Mouse (Mus musculus): ENCODE results near the gene 2510039O18Rik. TPM values are rescaled to one million over a fixed set of nuclear protein-coding genes. Genes with fewer than 3 reads are reported as not detected.
A peak's percentile ranks its signal among the peaks of the same experiment; 100 is the strongest.

The 2510039O18Rik gene
- 33.2 TPM in 2 replicates for polyA plus RNA-seq (2012; rRNA removed)

DNA sequence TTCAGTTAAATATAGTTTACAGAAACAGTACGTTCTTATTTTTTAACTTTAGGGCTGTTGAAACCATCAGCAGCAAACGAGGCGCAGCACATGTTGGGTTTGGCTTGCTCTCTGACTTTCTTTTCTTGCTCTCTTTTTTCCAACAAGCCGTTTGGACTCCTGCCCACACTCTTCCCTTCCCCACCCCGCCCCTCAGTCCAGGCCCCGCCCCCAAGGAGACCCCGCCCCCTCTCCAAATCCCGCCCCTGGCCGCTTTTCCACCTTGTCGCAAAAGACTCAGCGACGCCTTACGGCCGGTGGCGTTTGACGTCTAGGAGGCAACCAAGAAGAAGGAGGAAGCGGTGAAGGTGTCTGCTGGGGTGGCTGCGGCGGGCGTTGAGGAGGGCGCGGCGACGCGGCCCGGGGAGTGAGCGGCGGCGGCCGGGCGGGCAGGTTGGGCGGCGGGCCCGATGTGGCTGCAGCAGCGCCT lies at the start of gene 2510039O18Rik:
Gene 2510039O18Rik (plus strand): TSS at position 320 of the 469 bp plus-strand sequence.
- Histone ChIP-seq H3K4me1 (ENCODE audit: control insufficient read depth, insufficient read depth, low read length) (peaks cover 15% of the 10 kb centered on the region), H3K4me3 (ENCODE audit: insufficient read depth, low read length) (peak within 1 kb of the TSS; percentile 54), H3K27ac (ENCODE audit: insufficient read depth, low read length) (peak within 1 kb of the TSS; percentile 66)
- TF ChIP-seq CTCF (IDR thresholded peaks at IDR 0.05; ENCODE audit: extremely low read depth, insufficient read depth, low read length) (no peak), POLR2A (IDR thresholded peaks at IDR 0.05; ENCODE audit: extremely low read depth, insufficient read depth, low read length) (peak; percentile 80)

- peaks cover 4% of the 10 kb centered on the region for H3K4me1 ChIP-seq (ENCODE audit: control insufficient read depth, insufficient read depth, low read length)
- TF ChIP-seq CTCF (IDR thresholded peaks at IDR 0.05; ENCODE audit: extremely low read depth, insufficient read depth, low read length) (no peak), POLR2A (IDR thresholded peaks at IDR 0.05; ENCODE audit: extremely low read depth, insufficient read depth, low read length) (no peak)
- no peak overlapping the region for H3K4me3 ChIP-seq (ENCODE audit: insufficient read depth, low read length)
- no peak overlapping the region for H3K27ac ChIP-seq (ENCODE audit: insufficient read depth, low read length)
Observed at GRCm38 (mm10) chr4:147895815-147896330, 44.8 kb upstream of the 2510039O18Rik start.

GRCm38 (mm10) chr4:147896411-147896810 lies 44.3 kb upstream of the 2510039O18Rik start:
- no peak overlapping the region for H3K4me3 ChIP-seq (ENCODE audit: insufficient read depth, low read length)
- H3K27ac ChIP-seq (ENCODE audit: insufficient read depth, low read length) = no peak overlapping the region
- peaks cover 4% of the 10 kb centered on the region for H3K4me1 ChIP-seq (ENCODE audit: control insufficient read depth, insufficient read depth, low read length)
- no peak for TF ChIP-seq CTCF (IDR thresholded peaks at IDR 0.05; ENCODE audit: extremely low read depth, insufficient read depth, low read length)
- no peak for TF ChIP-seq POLR2A (IDR thresholded peaks at IDR 0.05; ENCODE audit: extremely low read depth, insufficient read depth, low read length)

DNA sequence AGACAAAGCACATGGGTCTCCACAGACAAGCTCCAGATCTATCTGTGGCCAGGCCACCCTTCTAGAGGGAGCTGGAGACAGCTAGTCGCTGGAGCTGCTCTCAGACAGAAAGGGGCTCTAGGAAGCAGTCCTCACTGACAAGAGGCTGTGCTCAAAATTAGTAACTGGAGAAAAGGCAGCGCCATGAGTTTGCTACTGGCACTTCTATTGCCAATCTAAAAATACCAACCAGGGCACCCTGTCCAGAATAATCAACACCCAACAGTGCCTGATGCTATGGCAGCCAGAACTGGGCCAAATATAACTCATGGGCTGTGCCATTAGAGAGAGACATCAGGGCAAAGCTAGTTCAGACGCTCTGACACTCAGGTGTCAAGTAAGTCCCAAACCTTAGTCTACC lies 43.3 kb upstream of the 2510039O18Rik start:
- Histone ChIP-seq H3K4me1 (ENCODE audit: control insufficient read depth, insufficient read depth, low read length) (peaks cover 4% of the 10 kb centered on the region), H3K27ac (ENCODE audit: insufficient read depth, low read length) (no peak overlapping the region), H3K4me3 (ENCODE audit: insufficient read depth, low read length) (no peak overlapping the region)
- TF ChIP-seq CTCF (IDR thresholded peaks at IDR 0.05; ENCODE audit: extremely low read depth, insufficient read depth, low read length) = no peak
- no peak for TF ChIP-seq POLR2A (IDR thresholded peaks at IDR 0.05; ENCODE audit: extremely low read depth, insufficient read depth, low read length)

DNA sequence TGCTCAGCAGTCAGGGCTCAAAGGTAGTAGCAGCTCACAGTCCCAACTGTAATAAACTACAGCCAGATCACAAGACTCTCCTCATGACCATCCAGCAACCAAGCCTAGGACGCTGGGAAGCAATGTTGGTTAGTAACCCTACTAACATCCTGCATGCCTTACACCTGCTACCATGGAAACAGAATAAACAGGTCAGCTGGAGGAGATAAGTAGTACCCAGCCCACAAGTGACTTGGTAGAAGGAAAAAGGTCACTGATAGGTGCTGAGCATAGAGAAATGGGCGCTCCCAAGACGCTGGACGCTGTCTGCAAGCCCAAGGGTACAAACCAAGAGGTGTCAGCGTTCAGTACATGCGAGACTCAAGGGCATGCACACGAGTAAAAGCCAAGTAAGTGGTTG lies 40.2 kb upstream of the 2510039O18Rik start:
- peaks cover 13% of the 10 kb centered on the region for H3K4me1 ChIP-seq (ENCODE audit: control insufficient read depth, insufficient read depth, low read length)
- no peak overlapping the region for H3K4me3 ChIP-seq (ENCODE audit: insufficient read depth, low read length)
- no peak overlapping the region for H3K27ac ChIP-seq (ENCODE audit: insufficient read depth, low read length)
- TF ChIP-seq CTCF (IDR thresholded peaks at IDR 0.05; ENCODE audit: extremely low read depth, insufficient read depth, low read length) = no peak

DNA sequence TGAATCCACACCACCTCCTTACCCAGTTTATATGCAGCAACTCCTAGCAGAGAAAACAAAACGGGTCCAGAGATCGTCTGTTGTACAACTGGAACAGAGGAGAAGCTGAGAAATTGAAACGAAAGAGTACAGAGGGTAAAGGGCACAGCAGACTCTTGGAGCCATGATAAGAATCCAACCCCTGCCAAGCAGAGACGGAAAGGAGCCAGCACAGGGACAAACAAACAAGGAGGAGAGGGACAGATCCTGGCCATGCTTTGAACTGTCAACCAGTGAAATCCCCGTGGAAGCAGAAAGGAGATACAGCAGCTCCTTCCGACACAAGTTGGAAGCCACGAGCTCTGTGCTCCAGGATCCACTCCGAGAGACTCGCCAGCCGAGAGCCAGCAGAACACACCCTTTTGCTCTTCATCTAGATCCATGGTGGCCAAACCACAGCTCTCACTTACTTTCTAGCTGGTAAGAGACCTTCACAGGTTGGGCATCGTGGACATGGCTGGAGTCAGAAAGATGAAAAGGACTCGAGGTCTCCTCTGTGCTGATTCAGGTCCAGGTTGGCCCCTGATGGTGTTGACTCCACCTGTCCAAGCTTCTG lies 37.7 kb upstream of the 2510039O18Rik start:
- no peak for TF ChIP-seq POLR2A (IDR thresholded peaks at IDR 0.05; ENCODE audit: extremely low read depth, insufficient read depth, low read length)
- no peak for TF ChIP-seq CTCF (IDR thresholded peaks at IDR 0.05; ENCODE audit: extremely low read depth, insufficient read depth, low read length)
- Histone ChIP-seq H3K4me1 (ENCODE audit: control insufficient read depth, insufficient read depth, low read length) (peaks cover 9% of the 10 kb centered on the region; the same call in 1 of the 2 replicates), H3K4me3 (ENCODE audit: insufficient read depth, low read length) (peak overlapping the region; percentile 67; the same call in 1 of the 2 replicates), H3K27ac (ENCODE audit: insufficient read depth, low read length) (no peak overlapping the region)

GRCm38 (mm10) chr4:147903601-147904000 lies 37.1 kb upstream of the 2510039O18Rik start:
- Histone ChIP-seq H3K27ac (ENCODE audit: insufficient read depth, low read length) (no peak overlapping the region), H3K4me3 (ENCODE audit: insufficient read depth, low read length) (peak overlapping the region; percentile 67), H3K4me1 (ENCODE audit: control insufficient read depth, insufficient read depth, low read length) (peaks cover 9% of the 10 kb centered on the region; the same call in 1 of the 2 replicates)
- TF ChIP-seq POLR2A (IDR thresholded peaks at IDR 0.05; ENCODE audit: extremely low read depth, insufficient read depth, low read length) (no peak), CTCF (IDR thresholded peaks at IDR 0.05; ENCODE audit: extremely low read depth, insufficient read depth, low read length) (no peak)

DNA sequence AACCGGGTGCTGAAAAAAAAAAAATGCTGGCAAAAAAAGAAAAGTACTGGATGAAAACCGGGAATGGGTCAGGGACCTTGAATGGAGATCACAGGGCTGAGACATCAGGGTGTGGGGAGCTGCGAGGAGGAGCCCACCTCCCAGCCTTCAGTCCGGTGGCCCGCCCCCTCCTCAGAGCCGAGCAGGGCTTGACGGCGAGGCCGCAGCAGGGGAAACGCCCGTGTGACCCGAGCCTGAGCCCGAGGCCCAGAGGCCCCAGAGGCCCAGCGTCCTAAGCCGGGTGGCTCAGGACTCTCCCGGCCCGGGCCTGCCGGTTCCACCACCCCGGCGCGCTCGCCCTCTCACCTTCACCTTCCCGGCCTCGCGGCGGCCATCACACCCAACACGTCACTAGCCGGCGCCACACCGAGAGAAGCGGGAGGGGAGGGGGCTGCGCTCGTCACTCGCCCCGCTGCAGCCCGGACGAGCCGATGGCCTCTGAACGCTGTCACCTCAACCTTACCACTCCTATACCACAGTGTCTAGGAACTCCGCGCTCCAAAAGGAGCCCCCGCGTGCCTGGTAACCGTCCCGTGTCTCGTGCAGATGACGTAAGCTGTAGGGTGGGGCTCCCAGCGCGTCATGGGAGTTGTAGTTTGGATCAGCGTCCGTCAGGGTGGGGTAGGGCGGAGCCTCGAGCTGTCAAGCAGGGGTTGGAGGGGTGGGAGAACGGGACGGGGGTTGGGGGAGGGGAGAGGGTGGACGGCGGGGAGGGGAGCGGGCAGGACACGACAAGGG lies 36.2 kb upstream of the 2510039O18Rik start, which contains the start of gene Mfn2:
Gene Mfn2 (minus strand): TSS at position 392 of the 777 bp plus-strand sequence.
- H3K4me1 ChIP-seq (ENCODE audit: control insufficient read depth, insufficient read depth, low read length) = peaks cover 9% of the 10 kb centered on the region; the same call in 1 of the 2 replicates
- H3K4me3 ChIP-seq (ENCODE audit: insufficient read depth, low read length) = peak within 1 kb of the TSS; percentile 67

GRCm38 (mm10) chr4:147905090-147905659 lies 35.5 kb upstream of the 2510039O18Rik start:
- peak overlapping the region; percentile 67 for H3K4me3 ChIP-seq (ENCODE audit: insufficient read depth, low read length)
- peaks cover 9% of the 10 kb centered on the region; the same call in 1 of the 2 replicates for H3K4me1 ChIP-seq (ENCODE audit: control insufficient read depth, insufficient read depth, low read length)
- no peak overlapping the region for H3K27ac ChIP-seq (ENCODE audit: insufficient read depth, low read length)
- TF ChIP-seq POLR2A (IDR thresholded peaks at IDR 0.05; ENCODE audit: extremely low read depth, insufficient read depth, low read length) = no peak
- TF ChIP-seq CTCF (IDR thresholded peaks at IDR 0.05; ENCODE audit: extremely low read depth, insufficient read depth, low read length) = no peak

More for the DNA sequence above, 36.2 kb upstream of the 2510039O18Rik start, which contains the start of gene Mfn2:
- H3K27ac ChIP-seq (ENCODE audit: insufficient read depth, low read length) = peak within 1 kb of the TSS; percentile 98
- TF ChIP-seq POLR2A (IDR thresholded peaks at IDR 0.05; ENCODE audit: extremely low read depth, insufficient read depth, low read length) (peak; percentile 44; the same call in 1 of the 2 replicates), CTCF (IDR thresholded peaks at IDR 0.05; ENCODE audit: extremely low read depth, insufficient read depth, low read length) (no peak)

Measured in cortical plate, adult 2 months (tissue).